Mouse (Mus musculus) layer of hippocampus, postnatal 36 days (tissue): ENCODE results near the gene Stab1. TPM values are rescaled to one million over a fixed set of nuclear protein-coding genes. Genes with fewer than 3 reads are reported as not detected.

Experiments
- DNase-seq, 2 experiments: peaks; one replicate each; pipeline ENCODE4 v3.0.0; 2022
- total RNA-seq, 2 experiments: library from RNA; stranded (reverse); gene quantifications; 2 replicates each; pipeline ENCODE4 v1.2.3; 2021

Stab1 gene
- total RNA-seq, 2 experiments from 2014 or later = 16.6 to 24.0 TPM

DNA sequence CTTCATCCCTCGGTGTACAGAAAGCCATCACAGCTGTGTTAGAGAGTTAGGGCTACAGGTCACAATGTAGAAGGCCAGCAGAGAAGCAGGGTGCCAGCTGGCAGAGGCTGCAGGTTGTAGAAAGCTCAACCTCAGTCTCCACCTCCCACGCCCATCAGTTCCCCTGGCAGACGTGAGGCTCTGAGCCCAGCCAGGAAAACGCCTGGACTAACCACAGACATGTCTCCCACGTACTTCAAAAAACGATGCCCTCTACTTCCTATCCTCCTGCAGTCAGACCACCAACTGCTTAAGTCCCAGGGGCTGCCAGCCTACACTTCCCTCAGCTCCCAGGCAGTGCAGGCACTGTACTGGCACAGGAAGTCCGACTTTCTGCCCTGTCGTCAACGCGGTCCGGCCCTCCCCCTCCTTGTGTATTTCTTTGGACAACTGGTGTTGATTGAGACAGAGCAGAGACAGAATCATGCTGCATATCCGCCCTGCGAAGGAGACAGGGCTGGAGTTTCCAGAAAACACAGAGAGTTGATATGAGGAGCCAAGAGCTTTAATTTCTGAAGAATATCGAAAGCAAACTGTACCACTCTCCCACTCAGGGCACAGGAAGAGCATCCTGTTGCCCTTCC is 26.6 kb upstream of the Stab1 start:
- DNase-seq = no peak

DNA sequence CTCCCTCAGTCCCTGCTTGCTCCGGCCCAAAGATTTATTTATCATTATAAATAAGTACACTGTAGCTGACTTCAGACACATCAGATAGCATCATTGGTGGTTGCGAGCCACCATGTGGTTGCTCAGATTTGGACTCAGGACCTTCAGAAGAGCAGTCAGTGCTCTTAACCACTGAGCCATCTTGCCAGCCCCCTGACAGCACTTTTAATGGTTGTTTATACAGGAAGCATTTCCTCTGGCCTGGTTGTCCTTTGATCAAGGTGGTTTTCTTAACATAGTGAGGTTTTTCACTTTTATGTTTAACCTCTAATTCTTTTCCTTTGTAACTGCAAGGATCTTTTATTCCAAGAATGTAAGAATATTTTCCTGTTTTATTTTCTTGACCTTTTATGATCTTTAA is 26.0 kb upstream of the Stab1 start:
- DNase-seq = no peak

DNA sequence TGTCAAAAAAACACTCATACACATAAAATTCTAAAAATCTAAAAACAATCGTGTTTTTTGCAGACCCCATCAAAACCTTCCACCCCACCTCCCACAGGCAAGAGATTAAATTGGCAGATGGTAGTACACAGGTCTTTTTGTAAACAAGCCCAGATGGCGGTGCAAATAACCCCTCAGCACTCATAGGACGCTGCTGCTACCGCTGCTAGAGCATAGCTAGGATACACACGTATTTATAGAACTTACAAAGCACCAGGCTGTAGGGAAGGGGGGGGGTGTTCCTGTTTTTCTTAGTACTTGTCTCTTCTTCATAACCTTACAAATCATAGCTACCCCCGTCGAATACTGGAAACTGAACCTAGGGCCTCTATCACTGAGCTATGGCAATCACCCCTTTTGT is 25.4 kb upstream of the Stab1 start:
- no peak for DNase-seq

DNA sequence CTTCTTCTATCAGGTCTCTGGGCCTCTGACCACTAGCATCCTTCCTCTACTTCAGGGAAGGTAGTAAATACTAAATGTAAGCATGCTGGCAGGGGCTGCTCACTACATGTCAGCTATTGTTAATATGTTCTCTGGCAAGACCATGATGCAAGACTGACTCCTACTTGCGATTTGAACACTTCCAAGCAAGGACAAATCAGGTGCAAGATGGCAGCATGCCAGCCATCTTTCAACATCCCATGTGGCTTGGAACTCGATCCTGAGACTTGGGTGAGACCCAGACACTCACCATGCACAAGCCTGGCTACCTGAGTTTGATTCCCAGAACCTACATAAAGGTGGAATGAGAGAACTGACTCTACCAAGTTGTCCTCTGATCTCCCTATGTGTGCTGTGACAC is 23.5 kb upstream of the Stab1 start:
- DNase-seq = no peak

DNA sequence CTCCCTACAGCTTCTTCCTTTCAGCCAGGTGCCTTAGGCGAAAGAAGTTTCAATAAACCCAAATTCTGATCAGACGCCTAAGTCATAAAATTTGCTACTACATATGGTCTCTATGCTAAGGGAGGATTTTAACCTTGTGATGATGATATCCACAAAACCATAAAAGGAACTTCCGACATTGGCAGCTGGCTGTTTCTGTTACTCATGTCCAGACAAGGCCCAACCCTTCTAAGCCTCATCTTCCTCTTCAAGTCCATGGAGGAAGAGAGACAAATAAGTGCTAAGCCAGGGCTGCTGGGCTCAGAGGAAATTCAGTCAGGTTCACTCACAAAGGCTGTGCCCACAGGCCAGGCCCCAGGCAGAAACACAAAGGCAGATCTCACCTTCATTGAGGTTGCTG is 20.9 kb upstream of the Stab1 start:
- no peak for DNase-seq

DNA sequence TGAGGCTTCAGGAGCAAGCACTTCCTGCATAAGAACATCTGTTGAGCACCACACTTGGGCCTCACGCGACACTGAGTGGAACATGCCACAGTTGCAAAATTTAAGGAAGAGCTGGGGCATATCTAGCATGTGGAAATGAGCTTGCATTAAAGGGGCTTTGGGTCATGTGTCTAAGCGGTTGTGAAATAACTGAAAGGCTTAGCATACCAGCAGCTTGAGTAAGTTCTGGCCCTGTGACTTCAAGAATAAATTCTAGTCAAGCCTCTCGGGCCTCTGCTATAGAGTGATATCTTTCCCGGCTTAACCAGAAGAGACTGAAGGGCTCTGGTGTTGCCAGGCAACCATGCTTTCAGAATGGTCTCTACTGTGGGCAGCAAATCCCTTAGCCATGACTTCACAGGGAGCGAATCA is 20.3 kb upstream of the Stab1 start:
- no peak for DNase-seq

DNA sequence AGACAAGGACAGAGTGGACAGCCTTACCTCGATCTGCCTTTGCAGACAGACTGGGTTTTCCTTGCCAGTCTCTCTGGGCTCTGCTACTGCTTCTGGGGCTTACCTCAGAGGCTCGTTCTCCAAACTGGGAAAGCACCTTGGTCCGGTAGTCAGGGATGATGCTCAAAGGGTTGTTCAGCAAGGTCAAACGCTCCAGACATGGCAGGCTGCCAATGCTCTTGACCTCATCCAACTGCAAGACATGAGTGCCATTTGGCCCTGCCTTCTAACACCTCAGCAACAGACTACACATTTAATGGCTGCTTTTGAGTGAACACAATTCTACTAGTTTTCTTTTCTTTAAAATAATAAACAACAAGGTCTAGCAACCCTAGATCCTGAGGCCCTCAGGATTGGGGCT is 18.2 kb upstream of the Stab1 start:
- DNase-seq = no peak

DNA sequence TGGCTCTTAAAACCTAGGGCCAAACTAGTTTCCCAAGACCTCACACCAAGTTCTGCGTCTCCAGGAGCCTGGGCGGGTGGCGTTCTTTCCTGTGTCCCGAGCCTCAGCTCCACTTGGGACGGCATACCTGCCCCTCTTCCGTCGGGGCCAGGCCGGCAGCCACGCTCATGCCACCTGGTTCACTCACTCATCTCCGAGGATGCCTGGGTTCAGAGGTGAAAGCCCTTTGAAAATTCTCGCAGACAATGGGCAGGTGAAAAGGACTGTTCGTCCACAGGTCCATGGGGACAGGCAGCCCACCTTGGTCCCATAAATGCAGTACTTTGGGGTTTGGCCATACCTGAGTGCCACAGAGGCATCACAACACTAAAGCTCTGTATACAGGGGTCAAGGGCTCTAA is 15.8 kb upstream of the Stab1 start:
- DNase-seq = no peak

DNA sequence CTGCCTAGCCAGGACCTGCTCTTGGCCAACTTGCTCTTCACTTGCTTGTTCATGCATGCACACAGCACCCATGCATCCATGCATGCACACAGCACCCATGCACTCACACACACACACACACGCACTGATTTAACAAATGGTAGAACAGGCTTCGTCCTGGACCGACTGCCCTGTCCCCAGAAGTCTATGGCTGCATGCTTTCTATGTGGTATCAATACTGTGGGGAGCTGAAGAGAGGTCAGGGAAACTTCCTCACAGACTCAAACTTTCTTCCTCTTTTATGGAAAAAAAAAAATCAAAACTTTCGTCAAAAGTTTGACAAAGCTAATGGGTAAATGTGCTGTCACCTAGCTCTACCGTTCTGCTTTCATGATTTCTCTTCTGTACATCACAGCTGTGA is 15.1 kb upstream of the Stab1 start:
- no peak for DNase-seq

DNA sequence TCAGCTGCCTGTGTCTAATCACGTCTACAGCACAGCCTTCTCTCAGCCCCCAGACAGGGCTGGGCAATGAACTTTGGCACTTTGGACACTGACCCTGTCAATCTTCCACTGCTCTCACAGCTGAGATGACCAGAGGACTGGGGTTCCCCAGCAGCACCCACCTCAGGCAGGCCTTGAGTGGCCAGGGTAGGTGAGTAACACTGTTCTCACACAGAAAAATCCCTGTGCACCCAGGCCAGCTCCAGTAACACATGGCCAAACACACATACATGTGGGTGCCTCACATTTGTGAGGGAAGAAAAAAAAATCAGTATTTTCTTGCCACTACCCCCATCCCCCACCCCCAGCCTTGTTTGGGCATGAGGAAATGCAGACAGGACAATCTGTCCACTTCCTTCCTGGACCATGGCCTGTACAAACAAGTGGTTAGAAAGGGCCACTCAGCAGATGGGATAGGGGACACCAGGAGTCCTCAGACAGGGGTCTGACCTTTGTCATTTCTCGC is 14.4 kb upstream of the Stab1 start:
- no peak for DNase-seq

DNA sequence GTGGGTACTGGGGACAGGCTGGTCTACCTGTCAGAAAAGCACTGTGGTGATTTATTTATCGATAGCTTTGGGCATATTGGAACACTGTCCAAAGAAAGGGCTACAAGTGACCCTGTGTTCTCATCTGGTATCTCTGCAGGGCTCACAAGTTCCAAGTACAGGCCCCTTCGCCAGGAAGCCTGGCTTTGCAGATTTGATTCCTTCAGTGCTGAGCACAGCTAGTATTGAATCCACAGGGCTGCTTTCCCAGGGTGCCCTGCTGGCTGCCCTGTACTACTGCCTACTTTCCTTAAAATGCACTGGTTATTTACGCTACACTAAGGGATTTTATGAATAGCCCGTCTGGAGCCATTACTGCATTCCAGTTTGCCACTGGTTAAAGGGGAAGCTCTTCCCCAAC is 13.1 kb upstream of the Stab1 start:
- DNase-seq = no peak

DNA sequence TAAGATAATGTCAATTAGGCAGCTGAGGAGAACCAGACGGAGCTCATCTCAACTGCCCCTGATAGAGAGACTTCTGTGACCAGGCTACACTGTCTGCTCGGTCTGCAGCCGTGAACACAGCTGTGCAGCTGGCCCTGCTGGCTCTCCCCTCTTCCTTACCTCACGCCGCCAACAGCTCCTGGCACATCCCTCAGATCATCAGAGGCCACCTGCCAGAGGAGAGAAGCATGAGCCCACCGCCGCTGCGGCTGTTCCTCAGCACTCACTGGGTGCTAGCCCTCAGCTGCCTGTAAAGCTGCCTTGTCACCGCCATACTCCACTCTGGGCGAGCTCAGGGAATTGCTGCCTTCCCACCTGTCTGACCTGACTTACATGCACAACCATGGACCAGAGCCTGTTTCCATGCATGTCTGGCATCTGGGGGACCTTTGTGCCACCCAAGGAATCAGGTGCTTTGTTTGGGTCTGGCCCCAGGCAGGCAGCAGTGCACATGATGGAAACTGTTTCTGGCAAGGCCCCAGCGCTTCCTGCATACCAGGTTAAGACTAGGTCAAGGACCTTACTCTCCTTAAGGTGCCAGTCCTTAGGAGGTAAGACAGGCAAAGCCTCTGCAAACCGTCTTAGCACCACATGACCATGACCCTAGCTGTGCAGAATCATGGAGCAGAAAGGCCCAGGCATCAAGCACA is 11.4 kb upstream of the Stab1 start:
- DNase-seq = no peak

DNA sequence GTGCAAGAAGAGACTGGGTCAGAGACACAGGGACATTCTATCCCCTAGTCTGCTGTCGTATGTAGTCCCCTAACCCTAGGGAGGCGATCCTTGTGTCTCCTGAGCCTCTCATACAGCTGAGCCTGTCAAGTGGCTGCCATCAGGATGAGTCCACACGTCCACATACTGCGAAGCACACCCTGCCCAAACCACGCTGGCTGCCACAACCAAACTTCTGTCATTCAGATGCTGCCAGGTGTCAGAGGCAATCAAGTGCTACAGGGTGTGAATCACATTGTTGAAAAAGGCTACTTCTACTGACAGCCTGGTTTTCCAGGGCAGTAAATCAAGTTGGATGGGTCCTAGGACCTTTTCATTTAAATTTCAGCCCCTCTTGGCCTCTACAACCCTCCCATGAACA is 9.3 kb upstream of the Stab1 start:
- no peak for DNase-seq

DNA sequence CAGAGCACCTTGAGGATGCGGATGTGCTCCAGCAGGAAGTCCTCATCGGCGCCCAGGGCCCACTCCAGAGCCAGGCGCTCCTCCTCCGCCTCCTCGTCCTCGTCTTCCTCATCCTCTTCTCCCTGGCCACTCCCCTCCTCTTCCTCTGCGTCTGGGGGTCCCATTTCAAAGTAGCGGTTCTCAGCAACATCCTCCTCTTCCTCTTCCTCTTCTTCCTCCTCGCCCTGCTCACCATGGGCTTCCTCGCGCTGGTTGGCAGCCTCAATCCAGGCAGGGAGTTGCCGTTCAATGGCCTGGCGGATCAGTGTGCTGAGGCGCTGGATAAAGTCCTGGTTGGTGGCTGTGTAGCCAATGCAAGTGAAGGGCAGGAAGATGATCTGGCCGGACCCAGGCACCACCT is 8.8 kb upstream of the Stab1 start:
- no peak for DNase-seq

DNA sequence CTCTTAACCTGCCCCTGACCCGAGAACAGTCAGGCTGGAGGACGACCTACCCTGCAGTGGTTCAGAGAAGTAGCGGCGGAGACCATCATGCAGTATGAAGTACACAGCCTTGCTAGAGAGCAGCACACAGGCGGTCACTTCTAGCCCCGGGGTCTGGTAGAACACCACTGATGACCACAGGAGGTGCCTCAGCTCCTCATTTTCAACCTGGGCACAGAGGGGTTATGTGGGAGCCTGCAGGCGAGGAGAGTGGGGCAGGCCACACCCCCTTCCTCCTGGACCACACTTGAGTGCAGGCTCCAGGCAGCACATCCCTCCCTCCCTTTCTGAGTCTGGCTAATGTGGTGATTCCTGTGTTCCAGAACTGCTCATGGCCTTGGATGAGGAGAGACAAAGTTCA is 5.1 kb upstream of the Stab1 start:
- no peak for DNase-seq

DNA sequence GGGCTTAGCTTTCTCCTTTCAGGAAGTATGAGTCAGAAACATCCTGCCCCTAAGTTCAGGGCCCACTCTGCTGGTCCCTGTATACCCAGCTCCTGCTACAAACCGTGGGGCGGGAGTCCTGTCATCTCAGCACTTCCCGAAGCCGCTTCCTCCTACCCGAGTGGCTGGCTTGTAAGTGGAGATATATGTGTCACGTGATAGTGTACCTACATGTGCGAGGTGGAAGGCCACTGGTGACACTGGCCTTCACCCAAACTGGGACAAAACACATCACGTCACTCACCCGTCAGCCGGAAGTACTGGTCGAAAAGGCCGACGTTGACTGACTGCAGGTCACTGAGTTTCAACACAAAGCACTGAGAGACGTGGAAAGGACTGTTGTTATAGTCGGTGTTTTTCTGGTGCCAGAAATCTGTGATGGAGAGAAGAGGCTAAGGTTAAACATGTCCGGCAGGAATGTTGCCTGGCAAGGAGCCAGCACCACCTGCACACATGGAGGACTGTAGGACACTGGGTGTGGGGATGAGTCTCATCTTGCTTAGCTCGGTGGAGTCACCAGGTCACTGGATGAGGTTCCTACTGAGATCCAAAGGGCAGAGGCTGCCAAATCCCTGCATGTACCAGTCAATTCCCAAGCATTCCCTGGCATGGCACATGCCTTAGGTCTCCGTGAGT is 4.5 kb upstream of the Stab1 start:
- no peak for DNase-seq

DNA sequence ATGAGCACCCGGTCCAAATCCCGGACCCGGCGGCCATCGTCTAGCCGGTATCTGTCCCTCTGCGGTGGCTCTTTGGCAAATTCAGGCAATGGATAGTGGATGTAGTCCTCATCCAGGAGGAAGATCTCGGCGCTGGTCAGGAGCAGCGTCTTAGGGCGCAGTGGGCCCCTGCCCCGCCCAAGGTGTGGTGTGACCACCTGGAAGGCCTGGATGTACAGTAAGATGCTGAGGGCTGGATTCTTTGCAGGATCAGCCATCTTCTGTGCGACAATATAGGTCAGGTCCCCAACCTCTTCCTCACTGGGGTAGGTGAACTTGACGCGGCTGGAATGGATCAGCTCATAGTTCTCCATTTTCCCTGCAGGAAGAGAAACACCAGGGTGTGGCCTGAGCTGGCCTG is 3.4 kb upstream of the Stab1 start:
- no peak for DNase-seq

DNA sequence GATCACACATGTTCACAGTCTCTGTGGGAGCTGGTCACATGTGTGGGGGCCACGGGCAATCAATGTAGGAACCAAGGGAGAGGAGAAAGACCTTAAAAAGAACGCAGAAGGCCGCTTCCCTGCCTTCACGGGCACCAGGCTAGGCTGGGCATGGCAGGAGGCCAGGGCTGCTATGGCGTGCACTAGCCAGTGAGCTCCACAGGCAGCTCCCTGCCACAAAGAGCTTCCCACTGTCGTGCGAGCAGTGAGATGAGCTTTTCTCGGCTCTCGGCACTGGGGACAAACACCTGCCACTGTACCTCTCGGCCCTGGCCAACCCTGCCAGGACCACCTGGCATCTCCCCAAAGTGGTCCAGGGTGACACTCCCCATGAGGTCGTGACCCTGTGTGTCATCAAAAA is 2.9 kb upstream of the Stab1 start:
- no peak for DNase-seq

DNA sequence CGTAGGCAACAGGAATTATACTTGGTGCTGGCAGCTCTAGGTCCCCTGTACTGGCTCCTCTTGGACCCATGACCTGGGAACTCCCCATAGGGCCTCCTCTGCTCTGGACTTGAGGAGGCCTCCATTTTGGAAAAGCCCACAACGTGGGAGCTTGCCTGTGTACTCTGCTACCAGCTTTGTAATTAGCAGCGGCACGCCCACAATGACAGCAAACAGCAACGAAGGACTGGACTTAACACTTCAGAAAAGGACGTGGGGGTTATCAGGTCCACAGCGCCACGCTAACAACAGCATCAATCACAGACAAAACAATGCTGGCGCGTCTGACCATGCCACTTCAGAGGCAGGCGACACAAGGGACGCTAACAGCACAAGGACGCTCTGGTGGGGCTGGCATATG is 2.5 kb upstream of the Stab1 start:
- no peak for DNase-seq

DNA sequence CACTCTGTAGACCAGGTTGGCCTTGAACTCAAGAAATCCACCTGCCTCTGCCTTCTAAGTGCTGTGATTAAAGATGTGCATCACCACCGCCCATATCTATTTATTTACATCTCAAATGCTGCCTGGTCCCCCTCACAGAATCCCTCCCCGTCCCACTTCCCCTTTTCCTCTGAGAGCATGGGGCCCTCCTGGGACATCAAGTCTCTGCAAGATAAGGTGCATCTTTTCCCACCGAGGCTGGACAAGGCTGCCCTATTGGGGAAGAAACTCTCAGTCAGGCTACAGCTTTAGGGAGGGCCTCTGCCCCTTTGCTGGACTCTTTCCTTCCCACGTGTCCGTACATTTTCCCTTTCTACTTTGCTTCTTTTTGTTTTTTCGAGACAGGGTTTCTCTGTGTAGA is 1.1 kb upstream of the Stab1 start:
- no peak for DNase-seq

DNA sequence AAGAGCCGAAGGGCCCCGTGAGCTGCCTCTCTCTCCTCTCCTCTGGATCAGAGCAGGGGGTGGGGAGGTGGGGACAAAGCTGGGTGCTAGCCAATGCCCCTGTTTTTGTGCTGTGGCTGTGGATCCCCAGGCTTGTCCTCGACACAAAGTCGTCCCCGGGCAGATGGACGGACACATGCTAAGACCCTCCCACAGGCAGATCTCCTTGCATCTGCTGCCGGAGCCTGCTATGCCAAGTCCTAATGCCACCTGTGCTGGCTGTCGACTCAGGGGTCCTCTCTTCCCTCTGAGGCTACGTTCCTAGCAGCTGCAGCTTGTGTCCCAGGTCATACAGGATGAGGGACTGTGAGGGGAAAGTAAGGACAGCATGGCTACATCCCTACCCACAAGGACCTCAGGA is 1.6 kb downstream of the Stab1 start:
- no peak for DNase-seq

DNA sequence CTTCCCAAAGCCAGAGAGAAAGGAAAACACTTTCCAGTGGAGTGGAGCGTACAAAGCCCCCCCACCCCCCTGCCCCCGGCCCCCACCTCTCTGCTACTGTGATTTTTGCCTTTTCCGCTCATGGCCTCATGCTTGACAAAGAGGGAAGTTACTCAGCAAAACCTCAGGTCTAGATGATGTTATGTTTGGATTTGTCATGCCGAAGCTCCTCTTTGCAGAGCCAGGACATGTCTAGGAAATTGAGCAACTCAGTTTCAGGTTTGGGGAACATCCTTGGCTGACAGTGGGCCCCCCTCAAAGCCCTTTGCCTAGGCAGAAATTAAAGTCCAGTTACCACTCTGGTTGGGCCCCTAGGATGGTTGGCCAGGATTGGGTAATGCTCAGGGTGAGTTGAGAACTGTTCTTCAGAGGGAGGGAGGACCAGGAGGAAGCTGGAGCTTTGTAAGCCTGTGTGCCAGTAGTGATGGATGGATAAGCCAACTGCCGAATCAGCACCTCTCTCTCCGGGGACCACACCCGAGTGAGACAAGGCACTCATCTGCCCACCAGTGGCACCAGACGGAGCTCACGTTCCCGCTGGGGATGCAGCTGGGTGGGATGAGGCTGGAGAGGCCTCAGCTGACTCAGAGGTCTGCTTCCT is 2.3 kb downstream of the Stab1 start:
- no peak for DNase-seq

DNA sequence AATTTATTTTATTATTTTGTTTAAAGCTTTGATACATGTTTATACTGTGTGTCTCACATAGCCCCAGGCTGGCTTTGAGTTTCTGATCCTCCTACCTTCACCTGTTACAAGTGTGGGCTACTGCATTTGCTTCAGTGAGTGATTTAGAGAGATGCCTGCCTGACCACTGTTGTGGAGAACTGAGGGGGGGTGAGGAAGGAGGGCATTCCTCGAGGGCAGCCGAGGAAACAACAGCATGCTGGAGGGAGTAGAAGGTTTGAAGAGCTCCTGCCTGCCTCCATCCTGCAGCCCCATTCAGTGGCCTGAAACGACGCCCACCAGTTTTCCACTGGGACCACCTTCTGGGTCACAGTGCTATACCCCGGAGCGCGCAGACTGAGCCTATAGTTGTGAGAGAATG is 3.0 kb downstream of the Stab1 start:
- no peak for DNase-seq

DNA sequence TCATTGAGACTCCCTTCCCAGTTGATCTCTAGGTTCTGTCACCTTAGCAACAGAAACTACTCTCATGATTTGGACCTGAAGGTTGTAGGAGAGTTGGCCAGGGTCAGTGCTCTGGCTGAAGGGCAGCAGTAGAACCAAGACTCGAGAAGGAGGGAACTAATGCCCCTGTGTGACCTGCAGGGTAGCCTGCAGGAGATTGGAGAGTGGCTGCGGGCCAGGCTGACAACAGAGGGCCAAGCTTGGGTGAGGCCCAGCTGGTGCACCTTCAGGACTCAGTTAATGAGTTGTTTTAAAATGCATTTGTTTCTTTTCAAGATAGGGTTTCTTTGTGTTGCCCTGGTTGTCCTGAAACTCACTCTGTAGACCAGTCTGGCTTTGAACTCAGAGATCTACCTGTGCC is 3.4 kb downstream of the Stab1 start:
- no peak for DNase-seq
